Mouse (Mus musculus): ENCODE results near the gene Ckap5.

Ckap5 gene

GRCm38 (mm10) chr2:91628171-91628570 is 101.6 kb downstream of the Ckap5 start:
- no peak for DNase-seq (ENCODE audit: low spot score)

GRCm38 (mm10) chr2:91629682-91630081 is 103.1 kb downstream of the Ckap5 start:
- no peak for DNase-seq (ENCODE audit: low spot score)

GRCm38 (mm10) chr2:91630384-91630783 is 103.8 kb downstream of the Ckap5 start:
- DNase-seq (ENCODE audit: low spot score) = no peak

- no peak for DNase-seq (ENCODE audit: low spot score)
Measured at GRCm38 (mm10) chr2:91631826-91632225, 105.3 kb downstream of the Ckap5 start.

GRCm38 (mm10) chr2:91632316-91632715 is 105.8 kb downstream of the Ckap5 start:
- DNase-seq (ENCODE audit: low spot score) = no peak

GRCm38 (mm10) chr2:91633334-91633977 is 106.9 kb downstream of the Ckap5 start:
- DNase-seq (ENCODE audit: low spot score) = no peak

- no peak for DNase-seq (ENCODE audit: low spot score)
Measured at GRCm38 (mm10) chr2:91634841-91635240, 108.3 kb downstream of the Ckap5 start.

- no peak for DNase-seq (ENCODE audit: low spot score)
Measured at GRCm38 (mm10) chr2:91635486-91635885, 108.9 kb downstream of the Ckap5 start.

GRCm38 (mm10) chr2:91636229-91636628 is 109.7 kb downstream of the Ckap5 start, which contains the start of gene F2:
Gene F2 (minus strand): TSS chr2:91636414.
- no peak for DNase-seq (ENCODE audit: low spot score)

- no peak for DNase-seq (ENCODE audit: low spot score)
Measured at GRCm38 (mm10) chr2:91636727-91637338, 110.3 kb downstream of the Ckap5 start.

- DNase-seq (ENCODE audit: low spot score) = no peak
Measured at GRCm38 (mm10) chr2:91638931-91639330, 112.4 kb downstream of the Ckap5 start.

- no peak for DNase-seq (ENCODE audit: low spot score)
Measured at GRCm38 (mm10) chr2:91642825-91643415, 116.4 kb downstream of the Ckap5 start.

- no peak for DNase-seq (ENCODE audit: low spot score)
Measured at GRCm38 (mm10) chr2:91644021-91644420, 117.5 kb downstream of the Ckap5 start.

GRCm38 (mm10) chr2:91645354-91645753 is 118.8 kb downstream of the Ckap5 start:
- DNase-seq (ENCODE audit: low spot score) = no peak

- no peak for DNase-seq (ENCODE audit: low spot score)
Measured at GRCm38 (mm10) chr2:91645811-91646210, 119.2 kb downstream of the Ckap5 start.

- DNase-seq (ENCODE audit: low spot score) = no peak
Measured at GRCm38 (mm10) chr2:91646733-91647132, 120.2 kb downstream of the Ckap5 start.

- DNase-seq (ENCODE audit: low spot score) = no peak
Measured at GRCm38 (mm10) chr2:91649152-91649551, 122.6 kb downstream of the Ckap5 start.

GRCm38 (mm10) chr2:91649553-91650359 is 123.2 kb downstream of the Ckap5 start, which contains the start of the genes Zfp408 and Arhgap1:
Gene Zfp408 (minus strand): TSS chr2:91649791.
Gene Arhgap1 (plus strand): TSS chr2:91649860.
- DNase-seq (ENCODE audit: low spot score) = peak; percentile 86

- DNase-seq (ENCODE audit: low spot score) = no peak
Measured at GRCm38 (mm10) chr2:91650360-91650995, 123.9 kb downstream of the Ckap5 start.

GRCm38 (mm10) chr2:91651458-91652258 is 125.1 kb downstream of the Ckap5 start:
- no peak for DNase-seq (ENCODE audit: low spot score)

GRCm38 (mm10) chr2:91652863-91653262 is 126.3 kb downstream of the Ckap5 start:
- no peak for DNase-seq (ENCODE audit: low spot score)
